Mouse (Mus musculus) small intestine, adult 2 months (tissue): ENCODE data around the gene Trappc5. TPM values are rescaled to one million over a fixed set of nuclear protein-coding genes. Genes with fewer than 3 reads are reported as not detected.
A peak's percentile ranks its signal among the peaks of the same experiment; 100 is the strongest.

Source experiments
- H3K27ac ChIP-seq: fragments of 200-500 bp; 2 replicates; pipeline ENCODE4 v1.5.1; 2012; ENCODE audit warnings: low read depth, low read length, control low read depth, inconsistent platforms; ENCODE audit not compliant: insufficient read depth
- H3K27me3 ChIP-seq: fragments of 200-500 bp; 2 replicates; pipeline ENCODE4 v1.6.1; 2012; ENCODE audit warnings: mild to moderate bottlenecking, moderate library complexity, low read length, inconsistent platforms; ENCODE audit not compliant: control insufficient read depth, insufficient read depth
- H3K36me3 ChIP-seq: fragments of 200-500 bp; 2 replicates; pipeline ENCODE4 v1.6.1; 2012; ENCODE audit warnings: mild to moderate bottlenecking, low read length, control low read depth, inconsistent platforms; ENCODE audit not compliant: control insufficient read depth, insufficient read depth
- H3K4me1 ChIP-seq: fragments of 200-500 bp; 2 replicates; pipeline ENCODE4 v1.6.1; 2012; ENCODE audit warnings: low read length, inconsistent platforms, mixed read lengths; ENCODE audit not compliant: control insufficient read depth, insufficient read depth, insufficient read length
- H3K4me3 ChIP-seq: fragments of 200-500 bp; 2 replicates; pipeline ENCODE4 v1.5.1; 2012; ENCODE audit warnings: low read depth, mild to moderate bottlenecking, control low read depth, inconsistent platforms, low read length, moderate library complexity
- CTCF ChIP-seq: fragments of 200-500 bp; IDR thresholded peaks from 2 replicates; pipeline ENCODE4 v1.5.1; 2012; ENCODE audit warnings: low read depth, mild to moderate bottlenecking, control low read depth, inconsistent platforms, low read length, moderate library complexity, mixed read lengths; ENCODE audit not compliant: insufficient replicate concordance, insufficient read length; ENCODE audit errors: extremely low read depth
- POLR2A ChIP-seq: fragments of 200-500 bp; IDR thresholded peaks from 2 replicates; pipeline ENCODE4 v1.6.1; 2012; ENCODE audit warnings: low read depth, mild to moderate bottlenecking, control low read depth, inconsistent platforms, low read length, moderate library complexity
- WGBS: fragments of 180-500 bp; shearing (Covaris S2); methylation state at CpG from one replicate; pipeline ENCODE4 v1.1.7; 2018; 5-methylcytosine and 5-hydroxymethylcytosine counted together
- polyA plus RNA-seq: library from polyadenylated mRNA; depleted of rRNA; stranded (reverse); fragments of >200 nt; gene quantifications from 2 replicates; pipeline ENCODE4 v1.2.3, GENCODE M21; 2012

Trappc5 gene
- polyA plus RNA-seq, 1 experiment = 32.1 TPM

- WGBS = under 1% methylated on average over 15 of the region's 15 CpGs
- Histone ChIP-seq H3K4me1 (peaks cover 2% of the 10 kb centered on the region), H3K4me3 (peak overlapping the region; percentile 94), H3K27ac (peak overlapping the region; percentile 74), H3K27me3 (no peaks in the 10 kb centered on the region), H3K36me3 (peaks cover 23% of the 10 kb centered on the region)
- no peak for TF ChIP-seq POLR2A
- TF ChIP-seq CTCF = no peak
These were observed 987 bp downstream of the Trappc5 start for GRCm38 (mm10) chr8:3676993-3677579.

GRCm38 (mm10) chr8:3678831-3679230 lies 2.7 kb downstream of the Trappc5 start:
- H3K4me1 ChIP-seq = no peaks in the 10 kb centered on the region; the same call in none of the 2 replicates
- peaks cover 23% of the 10 kb centered on the region for H3K36me3 ChIP-seq
- H3K27ac ChIP-seq = no peak overlapping the region
- H3K4me3 ChIP-seq = no peak overlapping the region
- WGBS = 98% methylated on average over 23 of the region's 23 CpGs
- H3K27me3 ChIP-seq = no peaks in the 10 kb centered on the region
- TF ChIP-seq POLR2A (no peak), CTCF (no peak)

- Histone ChIP-seq H3K27ac (no peak overlapping the region), H3K4me1 (no peaks in the 10 kb centered on the region; the same call in none of the 2 replicates), H3K27me3 (no peaks in the 10 kb centered on the region), H3K36me3 (peaks cover 23% of the 10 kb centered on the region), H3K4me3 (no peak overlapping the region)
- 95% methylated on average over 23 of the region's 23 CpGs for WGBS
- no peak for TF ChIP-seq POLR2A
- no peak for TF ChIP-seq CTCF
These were observed 3.1 kb downstream of the Trappc5 start for GRCm38 (mm10) chr8:3679236-3679635.

GRCm38 (mm10) chr8:3679656-3680055 lies 3.6 kb downstream of the Trappc5 start:
- Histone ChIP-seq H3K27ac (no peak overlapping the region), H3K36me3 (peaks cover 23% of the 10 kb centered on the region), H3K27me3 (no peaks in the 10 kb centered on the region), H3K4me3 (no peak overlapping the region), H3K4me1 (no peaks in the 10 kb centered on the region; the same call in none of the 2 replicates)
- TF ChIP-seq CTCF (no peak), POLR2A (no peak)
- WGBS = 56% methylated on average over 5 of the region's 5 CpGs

- 92% methylated on average over 5 of the region's 5 CpGs for WGBS
- no peak overlapping the region for H3K4me3 ChIP-seq
- H3K36me3 ChIP-seq = peaks cover 23% of the 10 kb centered on the region
- no peaks in the 10 kb centered on the region for H3K27me3 ChIP-seq
- TF ChIP-seq CTCF (no peak), POLR2A (no peak)
- no peaks in the 10 kb centered on the region; the same call in none of the 2 replicates for H3K4me1 ChIP-seq
- no peak overlapping the region for H3K27ac ChIP-seq
These were observed 6.3 kb downstream of the Trappc5 start for GRCm38 (mm10) chr8:3682435-3682834.

- no peaks in the 10 kb centered on the region for H3K27me3 ChIP-seq
- no peaks in the 10 kb centered on the region; the same call in 1 of the 2 replicates for H3K4me1 ChIP-seq
- H3K36me3 ChIP-seq = peaks cover 23% of the 10 kb centered on the region
- no peak overlapping the region for H3K27ac ChIP-seq
- WGBS = 59% methylated on average over 6 of the region's 6 CpGs
- no peak overlapping the region for H3K4me3 ChIP-seq
- TF ChIP-seq CTCF (no peak), POLR2A (no peak)
These were observed 7.5 kb downstream of the Trappc5 start for GRCm38 (mm10) chr8:3683408-3684176.

- no peaks in the 10 kb centered on the region for H3K27me3 ChIP-seq
- TF ChIP-seq POLR2A = no peak
- TF ChIP-seq CTCF = no peak
- H3K4me3 ChIP-seq = no peak overlapping the region
- H3K27ac ChIP-seq = no peak overlapping the region
- peaks cover 16% of the 10 kb centered on the region for H3K36me3 ChIP-seq
- no peaks in the 10 kb centered on the region; the same call in 1 of the 2 replicates for H3K4me1 ChIP-seq
These were observed 8.4 kb downstream of the Trappc5 start for GRCm38 (mm10) chr8:3684530-3684929.
